Mouse (Mus musculus): Measurements from ENCODE around the gene Pomgnt2.

DNA sequence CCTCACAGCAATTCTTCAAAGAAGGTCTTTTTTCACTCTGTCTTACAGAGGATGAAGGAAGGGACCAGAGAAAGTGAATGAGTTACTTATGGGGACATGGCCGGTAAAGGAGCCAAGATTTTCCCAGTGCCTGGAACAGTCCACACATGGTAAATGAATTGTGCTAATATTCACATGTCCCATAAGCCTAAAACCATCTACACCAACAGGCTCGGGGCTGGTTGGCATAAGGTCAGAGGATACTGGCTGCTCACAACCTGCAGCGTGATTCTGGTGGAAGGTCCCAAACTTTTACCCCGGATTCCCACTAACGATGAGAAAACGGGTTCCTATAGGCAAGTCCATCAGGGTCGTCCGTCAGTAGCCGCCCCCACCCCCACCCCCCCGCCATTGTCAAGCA, 1.8 kb downstream of the Pomgnt2 start:
- no peak for TF ChIP-seq POLR2A (IDR thresholded peaks at IDR 0.05; ENCODE audit: insufficient read depth, low read length)
- TF ChIP-seq EP300 (IDR thresholded peaks at IDR 0.05; ENCODE audit: insufficient read depth, low read depth, low read length), result no peak
- no peak for TF ChIP-seq CTCF (IDR thresholded peaks at IDR 0.05; ENCODE audit: low read depth, low read length)
